Mouse (Mus musculus): ENCODE results near the gene Apobec2. TPM values are rescaled to one million over a fixed set of nuclear protein-coding genes. Genes with fewer than 3 reads are reported as not detected.

Gene Apobec2
- polyA plus RNA-seq, 1 experiment, result not detected

GRCm38 (mm10) chr17:48416425-48417195, 16.1 kb downstream of the Apobec2 start:
- H3K4me1 ChIP-seq (ENCODE audit: control insufficient read depth), result peaks cover 42% of the 10 kb centered on the region
- peaks cover 93% of the 10 kb centered on the region for H3K36me3 ChIP-seq (ENCODE audit: control insufficient read depth)
- no peak for TF ChIP-seq TAL1 (IDR thresholded peaks at IDR 0.05; ENCODE audit: low read length)
- TF ChIP-seq GATA1 (IDR thresholded peaks at IDR 0.05; ENCODE audit: low read length), result no peak

GRCm38 (mm10) chr17:48416011-48416410, 16.7 kb downstream of the Apobec2 start:
- Histone ChIP-seq H3K4me3 (replicated peaks) (no peak overlapping the region), H3K27me3 (ENCODE audit: control insufficient read depth) (no peaks in the 10 kb centered on the region), H3K4me1 (ENCODE audit: control insufficient read depth) (peaks cover 48% of the 10 kb centered on the region), H3K9me3 (ENCODE audit: control insufficient read depth, low read length) (no peaks in the 10 kb centered on the region), H3K36me3 (ENCODE audit: control insufficient read depth) (peaks cover 92% of the 10 kb centered on the region)
- TF ChIP-seq GATA1 (IDR thresholded peaks at IDR 0.05; ENCODE audit: low read length), result no peak
- TF ChIP-seq TAL1 (IDR thresholded peaks at IDR 0.05; ENCODE audit: low read length), result no peak

More at GRCm38 (mm10) chr17:48416425-48417195, 16.1 kb downstream of the Apobec2 start:
- H3K4me3 ChIP-seq (replicated peaks), result no peak overlapping the region
- H3K9me3 ChIP-seq (ENCODE audit: control insufficient read depth, low read length), result no peaks in the 10 kb centered on the region
- no peaks in the 10 kb centered on the region for H3K27me3 ChIP-seq (ENCODE audit: control insufficient read depth)

- Histone ChIP-seq H3K9me3 (ENCODE audit: control insufficient read depth, low read length) (no peaks in the 10 kb centered on the region), H3K36me3 (ENCODE audit: control insufficient read depth) (peaks cover 64% of the 10 kb centered on the region), H3K4me3 (replicated peaks) (peak overlapping the region; percentile 70), H3K4me1 (ENCODE audit: control insufficient read depth) (peaks cover 49% of the 10 kb centered on the region), H3K27me3 (ENCODE audit: control insufficient read depth) (no peaks in the 10 kb centered on the region)
- TF ChIP-seq TAL1 (IDR thresholded peaks at IDR 0.05; ENCODE audit: low read length) (no peak), GATA1 (IDR thresholded peaks at IDR 0.05; ENCODE audit: low read length) (no peak)
Measured at GRCm38 (mm10) chr17:48411241-48411640, 21.5 kb downstream of the Apobec2 start.

- H3K9me3 ChIP-seq (ENCODE audit: control insufficient read depth, low read length), result no peaks in the 10 kb centered on the region
- peaks cover 58% of the 10 kb centered on the region for H3K4me1 ChIP-seq (ENCODE audit: control insufficient read depth)
- H3K36me3 ChIP-seq (ENCODE audit: control insufficient read depth), result peaks cover 63% of the 10 kb centered on the region
- TF ChIP-seq TAL1 (IDR thresholded peaks at IDR 0.05; ENCODE audit: low read length), result no peak
- TF ChIP-seq GATA1 (IDR thresholded peaks at IDR 0.05; ENCODE audit: low read length), result no peak
- H3K4me3 ChIP-seq (replicated peaks), result peak overlapping the region; percentile 70
- H3K27me3 ChIP-seq (ENCODE audit: control insufficient read depth), result no peaks in the 10 kb centered on the region
Measured at GRCm38 (mm10) chr17:48410299-48410785, 22.4 kb downstream of the Apobec2 start.

- TF ChIP-seq GATA1 (IDR thresholded peaks at IDR 0.05; ENCODE audit: low read length) (no peak), TAL1 (IDR thresholded peaks at IDR 0.05; ENCODE audit: low read length) (no peak)
- Histone ChIP-seq H3K36me3 (ENCODE audit: control insufficient read depth) (peaks cover 62% of the 10 kb centered on the region), H3K27me3 (ENCODE audit: control insufficient read depth) (no peaks in the 10 kb centered on the region), H3K9me3 (ENCODE audit: control insufficient read depth, low read length) (no peaks in the 10 kb centered on the region), H3K4me1 (ENCODE audit: control insufficient read depth) (peaks cover 65% of the 10 kb centered on the region), H3K4me3 (replicated peaks) (peak within 1 kb of the TSS; percentile 70)
Measured at GRCm38 (mm10) chr17:48409380-48410298, 23.1 kb downstream of the Apobec2 start, which contains the start of the genes Nfya and Oard1. Gene Nfya (minus strand): TSS chr17:48409906. Gene Oard1 (plus strand): TSS chr17:48410014.

GRCm38 (mm10) chr17:48408526-48409291, 24.0 kb downstream of the Apobec2 start:
- H3K27me3 ChIP-seq (ENCODE audit: control insufficient read depth), result no peaks in the 10 kb centered on the region
- H3K9me3 ChIP-seq (ENCODE audit: control insufficient read depth, low read length), result no peaks in the 10 kb centered on the region
- H3K4me1 ChIP-seq (ENCODE audit: control insufficient read depth), result peaks cover 72% of the 10 kb centered on the region
- peaks cover 60% of the 10 kb centered on the region for H3K36me3 ChIP-seq (ENCODE audit: control insufficient read depth)
- TF ChIP-seq GATA1 (IDR thresholded peaks at IDR 0.05; ENCODE audit: low read length), result no peak
- no peak for TF ChIP-seq TAL1 (IDR thresholded peaks at IDR 0.05; ENCODE audit: low read length)
- H3K4me3 ChIP-seq (replicated peaks), result peak overlapping the region; percentile 70

GRCm38 (mm10) chr17:48407910-48408525, 24.7 kb downstream of the Apobec2 start:
- H3K9me3 ChIP-seq (ENCODE audit: control insufficient read depth, low read length), result no peaks in the 10 kb centered on the region
- no peaks in the 10 kb centered on the region for H3K27me3 ChIP-seq (ENCODE audit: control insufficient read depth)
- peaks cover 73% of the 10 kb centered on the region for H3K4me1 ChIP-seq (ENCODE audit: control insufficient read depth)
- TF ChIP-seq TAL1 (IDR thresholded peaks at IDR 0.05; ENCODE audit: low read length) (no peak), GATA1 (IDR thresholded peaks at IDR 0.05; ENCODE audit: low read length) (no peak)
- H3K4me3 ChIP-seq (replicated peaks), result peak overlapping the region; percentile 70
- peaks cover 55% of the 10 kb centered on the region for H3K36me3 ChIP-seq (ENCODE audit: control insufficient read depth)

GRCm38 (mm10) chr17:48407154-48407553, 25.6 kb downstream of the Apobec2 start:
- peak overlapping the region; percentile 70 for H3K4me3 ChIP-seq (replicated peaks)
- peaks cover 70% of the 10 kb centered on the region for H3K4me1 ChIP-seq (ENCODE audit: control insufficient read depth)
- TF ChIP-seq TAL1 (IDR thresholded peaks at IDR 0.05; ENCODE audit: low read length), result no peak
- TF ChIP-seq GATA1 (IDR thresholded peaks at IDR 0.05; ENCODE audit: low read length), result peak; percentile 27; the same call in 1 of the 2 replicates
- no peaks in the 10 kb centered on the region for H3K27me3 ChIP-seq (ENCODE audit: control insufficient read depth)
- H3K9me3 ChIP-seq (ENCODE audit: control insufficient read depth, low read length), result no peaks in the 10 kb centered on the region
- H3K36me3 ChIP-seq (ENCODE audit: control insufficient read depth), result peaks cover 54% of the 10 kb centered on the region

Measured in erythroblast, embryonic 14.5 days (primary cell).